Mouse (Mus musculus): ENCODE results near the gene Ccdc180. TPM values are rescaled to one million over a fixed set of nuclear protein-coding genes. Genes with fewer than 3 reads are reported as not detected.
A peak's percentile ranks its signal among the peaks of the same experiment; 100 is the strongest.

The Ccdc180 gene
- polyA plus RNA-seq, 1 experiment from 2014 or later = 0.71 TPM

DNA sequence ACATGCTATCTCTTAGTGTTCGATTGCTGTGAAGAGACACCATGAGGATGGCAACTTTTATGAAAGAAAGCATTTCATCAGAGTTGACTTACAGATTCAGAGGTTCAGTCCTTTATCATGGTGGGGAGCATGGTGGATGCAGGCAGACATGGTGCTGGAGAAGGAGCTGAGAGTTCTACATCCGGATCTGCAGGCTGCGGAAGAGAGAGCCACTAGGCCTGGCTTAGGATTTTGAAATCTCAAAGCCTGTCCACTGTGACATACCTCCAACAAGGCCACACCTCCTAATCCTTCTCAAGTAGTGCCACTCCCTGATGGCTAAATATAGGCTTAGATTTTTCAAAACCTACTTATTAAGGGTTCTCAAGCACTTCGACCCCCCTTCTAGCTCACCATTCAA lies 66.6 kb downstream of the Ccdc180 start:
- Histone ChIP-seq H3K9ac (ENCODE audit: low read depth, low read length) (no peak overlapping the region), H3K27ac (ENCODE audit: low read depth, low read length) (no peak overlapping the region), H3K4me1 (replicated peaks; ENCODE audit: control insufficient read depth, insufficient read depth, low read length) (no peaks in the 10 kb centered on the region), H3K4me3 (ENCODE audit: low read depth, low read length) (no peak overlapping the region), H3K27me3 (ENCODE audit: control insufficient read depth, insufficient read depth, low read length) (no peaks in the 10 kb centered on the region), H3K4me2 (replicated peaks; ENCODE audit: low read depth, low read length) (no peak overlapping the region), H3K36me3 (ENCODE audit: control insufficient read depth, insufficient read depth, low read length) (no peaks in the 10 kb centered on the region), H3K9me3 (ENCODE audit: control insufficient read depth, low read length) (no peaks in the 10 kb centered on the region)
- DNase-seq (ENCODE audit: low spot score) = no peak
- ATAC-seq (ENCODE audit: low FRiP score) = no peak
- WGBS = 97% methylated on average over 4 of the region's 4 CpGs

- DNase-seq (ENCODE audit: low spot score) (no peak), ATAC-seq (ENCODE audit: low FRiP score) (no peak)
- Histone ChIP-seq H3K27me3 (ENCODE audit: control insufficient read depth, insufficient read depth, low read length) (no peaks in the 10 kb centered on the region), H3K36me3 (ENCODE audit: control insufficient read depth, insufficient read depth, low read length) (no peaks in the 10 kb centered on the region), H3K9ac (ENCODE audit: low read depth, low read length) (no peak within 1 kb of the TSS), H3K4me1 (replicated peaks; ENCODE audit: control insufficient read depth, insufficient read depth, low read length) (peaks cover 6% of the 10 kb centered on the region), H3K9me3 (ENCODE audit: control insufficient read depth, low read length) (no peaks in the 10 kb centered on the region), H3K27ac (ENCODE audit: low read depth, low read length) (no peak within 1 kb of the TSS), H3K4me2 (replicated peaks; ENCODE audit: low read depth, low read length) (no peak within 1 kb of the TSS), H3K4me3 (ENCODE audit: low read depth, low read length) (no peak within 1 kb of the TSS)
- WGBS = 88% methylated on average over 10 of the region's 10 CpGs
Measured at GRCm38 (mm10) chr4:45964771-45965439, 74.8 kb downstream of the Ccdc180 start, which contains the start of gene Tdrd7. TSS of gene Tdrd7 (plus strand) at chr4:45965334.

GRCm38 (mm10) chr4:45965737-45966447 lies 75.8 kb downstream of the Ccdc180 start:
- H3K27ac ChIP-seq (ENCODE audit: low read depth, low read length) = no peak overlapping the region
- H3K9me3 ChIP-seq (ENCODE audit: control insufficient read depth, low read length) = no peaks in the 10 kb centered on the region
- no peaks in the 10 kb centered on the region for H3K36me3 ChIP-seq (ENCODE audit: control insufficient read depth, insufficient read depth, low read length)
- H3K4me2 ChIP-seq (replicated peaks; ENCODE audit: low read depth, low read length) = no peak overlapping the region
- DNase-seq (ENCODE audit: low spot score) = no peak
- no peaks in the 10 kb centered on the region for H3K27me3 ChIP-seq (ENCODE audit: control insufficient read depth, insufficient read depth, low read length)
- no peak overlapping the region for H3K4me3 ChIP-seq (ENCODE audit: low read depth, low read length)
- H3K9ac ChIP-seq (ENCODE audit: low read depth, low read length) = no peak overlapping the region
- ATAC-seq (ENCODE audit: low FRiP score) = no peak
- H3K4me1 ChIP-seq (replicated peaks; ENCODE audit: control insufficient read depth, insufficient read depth, low read length) = peaks cover 6% of the 10 kb centered on the region
- 51% methylated on average over 13 of the region's 13 CpGs for WGBS

GRCm38 (mm10) chr4:45966716-45967115 lies 76.6 kb downstream of the Ccdc180 start:
- H3K27ac ChIP-seq (ENCODE audit: low read depth, low read length) = no peak overlapping the region
- no peak overlapping the region for H3K4me2 ChIP-seq (replicated peaks; ENCODE audit: low read depth, low read length)
- no peak for DNase-seq (ENCODE audit: low spot score)
- H3K27me3 ChIP-seq (ENCODE audit: control insufficient read depth, insufficient read depth, low read length) = no peaks in the 10 kb centered on the region
- H3K4me3 ChIP-seq (ENCODE audit: low read depth, low read length) = no peak overlapping the region
- peaks cover 6% of the 10 kb centered on the region for H3K4me1 ChIP-seq (replicated peaks; ENCODE audit: control insufficient read depth, insufficient read depth, low read length)
- H3K36me3 ChIP-seq (ENCODE audit: control insufficient read depth, insufficient read depth, low read length) = no peaks in the 10 kb centered on the region
- WGBS = 24% methylated on average over 6 of the region's 6 CpGs
- no peak overlapping the region for H3K9ac ChIP-seq (ENCODE audit: low read depth, low read length)
- no peak for ATAC-seq (ENCODE audit: low FRiP score)
- no peaks in the 10 kb centered on the region for H3K9me3 ChIP-seq (ENCODE audit: control insufficient read depth, low read length)

- H3K27me3 ChIP-seq (ENCODE audit: control insufficient read depth, insufficient read depth, low read length) = peaks cover 2% of the 10 kb centered on the region; the same call in 1 of the 2 replicates
- no peak overlapping the region for H3K4me2 ChIP-seq (replicated peaks; ENCODE audit: low read depth, low read length)
- no peak overlapping the region for H3K27ac ChIP-seq (ENCODE audit: low read depth, low read length)
- H3K4me1 ChIP-seq (replicated peaks; ENCODE audit: control insufficient read depth, insufficient read depth, low read length) = peaks cover 6% of the 10 kb centered on the region
- no peaks in the 10 kb centered on the region for H3K9me3 ChIP-seq (ENCODE audit: control insufficient read depth, low read length)
- no peak overlapping the region for H3K9ac ChIP-seq (ENCODE audit: low read depth, low read length)
- no peak for ATAC-seq (ENCODE audit: low FRiP score)
- peak; percentile 41 for DNase-seq (ENCODE audit: low spot score)
- H3K4me3 ChIP-seq (ENCODE audit: low read depth, low read length) = no peak overlapping the region
- WGBS = 23% methylated on average over 9 of the region's 9 CpGs
- no peaks in the 10 kb centered on the region for H3K36me3 ChIP-seq (ENCODE audit: control insufficient read depth, insufficient read depth, low read length)
Measured at GRCm38 (mm10) chr4:45967479-45968341, 77.6 kb downstream of the Ccdc180 start.

DNA sequence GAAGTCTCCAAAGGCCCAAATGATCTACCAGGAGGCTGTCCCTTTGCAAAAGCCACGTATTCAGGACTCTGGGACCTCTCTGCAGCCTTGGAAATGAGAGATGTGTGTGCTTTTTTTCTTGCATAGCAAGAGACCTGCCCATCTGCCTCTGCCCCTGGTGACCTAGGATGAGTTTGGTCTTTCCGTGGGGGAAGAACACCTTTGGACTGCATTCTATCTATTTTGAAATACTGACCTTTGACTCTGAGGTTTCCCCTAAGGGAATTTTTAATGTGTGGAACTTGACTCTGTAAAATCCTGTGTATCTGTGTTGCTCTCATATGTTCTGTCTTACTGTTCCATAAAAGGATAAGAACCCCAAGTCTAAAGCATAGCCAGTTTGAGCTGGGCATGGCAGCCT lies 78.9 kb downstream of the Ccdc180 start:
- Histone ChIP-seq H3K27ac (ENCODE audit: low read depth, low read length) (no peak overlapping the region), H3K4me1 (replicated peaks; ENCODE audit: control insufficient read depth, insufficient read depth, low read length) (peaks cover 6% of the 10 kb centered on the region), H3K9ac (ENCODE audit: low read depth, low read length) (no peak overlapping the region), H3K4me3 (ENCODE audit: low read depth, low read length) (no peak overlapping the region), H3K27me3 (ENCODE audit: control insufficient read depth, insufficient read depth, low read length) (peaks cover 8% of the 10 kb centered on the region), H3K36me3 (ENCODE audit: control insufficient read depth, insufficient read depth, low read length) (no peaks in the 10 kb centered on the region), H3K9me3 (ENCODE audit: control insufficient read depth, low read length) (no peaks in the 10 kb centered on the region), H3K4me2 (replicated peaks; ENCODE audit: low read depth, low read length) (no peak overlapping the region)
- WGBS = 64% methylated on average over 2 of the region's 2 CpGs
- DNase-seq (ENCODE audit: low spot score) (no peak), ATAC-seq (ENCODE audit: low FRiP score) (no peak)

- no peak for ATAC-seq (ENCODE audit: low FRiP score)
- Histone ChIP-seq H3K4me1 (replicated peaks; ENCODE audit: control insufficient read depth, insufficient read depth, low read length) (peaks cover 6% of the 10 kb centered on the region), H3K4me2 (replicated peaks; ENCODE audit: low read depth, low read length) (no peak overlapping the region), H3K36me3 (ENCODE audit: control insufficient read depth, insufficient read depth, low read length) (no peaks in the 10 kb centered on the region), H3K27ac (ENCODE audit: low read depth, low read length) (no peak overlapping the region), H3K9me3 (ENCODE audit: control insufficient read depth, low read length) (no peaks in the 10 kb centered on the region), H3K27me3 (ENCODE audit: control insufficient read depth, insufficient read depth, low read length) (peaks cover 8% of the 10 kb centered on the region), H3K4me3 (ENCODE audit: low read depth, low read length) (no peak overlapping the region), H3K9ac (ENCODE audit: low read depth, low read length) (no peak overlapping the region)
- WGBS = 67% methylated on average over 7 of the region's 7 CpGs
- no peak for DNase-seq (ENCODE audit: low spot score)
Measured at GRCm38 (mm10) chr4:45970048-45970560, 80.0 kb downstream of the Ccdc180 start.

GRCm38 (mm10) chr4:45971806-45972447 lies 81.8 kb downstream of the Ccdc180 start:
- DNase-seq (ENCODE audit: low spot score) (peak; percentile 98), ATAC-seq (ENCODE audit: low FRiP score) (peak; percentile 98)
- Histone ChIP-seq H3K27ac (ENCODE audit: low read depth, low read length) (no peak overlapping the region), H3K4me1 (replicated peaks; ENCODE audit: control insufficient read depth, insufficient read depth, low read length) (peaks cover 6% of the 10 kb centered on the region), H3K27me3 (ENCODE audit: control insufficient read depth, insufficient read depth, low read length) (peaks cover 8% of the 10 kb centered on the region), H3K36me3 (ENCODE audit: control insufficient read depth, insufficient read depth, low read length) (no peaks in the 10 kb centered on the region), H3K4me3 (ENCODE audit: low read depth, low read length) (peak overlapping the region; percentile 85), H3K4me2 (replicated peaks; ENCODE audit: low read depth, low read length) (peak overlapping the region; percentile 90), H3K9ac (ENCODE audit: low read depth, low read length) (peak overlapping the region; percentile 63), H3K9me3 (ENCODE audit: control insufficient read depth, low read length) (no peaks in the 10 kb centered on the region)
- 5% methylated on average over 46 of the region's 51 CpGs for WGBS
